Mouse (Mus musculus): Measurements from ENCODE around the gene Fezf1. TPM values are rescaled to one million over a fixed set of nuclear protein-coding genes. Genes with fewer than 3 reads are reported as not detected.

Gene Fezf1
- total RNA-seq (2014; rRNA removed) (0.90 and 1.3 TPM in 2 replicates), polyA plus RNA-seq (2015; fragmentation: Nextera tagmentation; extraction: Ambion mirVana) (5.8 and 10.8 TPM in 2 replicates)

- Histone ChIP-seq H3K9me3 (ENCODE audit: low read length) (no peaks in the 10 kb centered on the region), H3K4me2 (ENCODE audit: low read depth, low read length, poor library complexity, severe bottlenecking) (peak within 1 kb of the TSS; percentile 48; the same call in 1 of the 2 replicates), H3K27me3 (ENCODE audit: insufficient read depth, low read length) (peaks cover 72% of the 10 kb centered on the region), H3K4me1 (ENCODE audit: insufficient read depth, low read length) (no peaks in the 10 kb centered on the region), H3K27ac (ENCODE audit: low read depth, low read length) (no peak within 1 kb of the TSS), H3K36me3 (ENCODE audit: insufficient read depth, low read length) (no peaks in the 10 kb centered on the region), H3K4me3 (ENCODE audit: low read depth, low read length) (peak within 1 kb of the TSS; percentile 23), H3K9ac (replicated peaks; ENCODE audit: low read length, poor library complexity, severe bottlenecking) (no peak within 1 kb of the TSS)
- ATAC-seq (ENCODE audit: low FRiP score), result no peak
- no peak for DNase-seq (ENCODE audit: low spot score)
- WGBS, result under 1% methylated on average over 31 of the region's 31 CpGs
- no peak for TF ChIP-seq CTCF (IDR thresholded peaks at IDR 0.05)
Observed at GRCm38 (mm10) chr6:23248313-23249052, at the start of gene Fezf1. TSS of gene Fezf1 (minus strand) at chr6:23248362.

- H3K27me3 ChIP-seq (ENCODE audit: insufficient read depth, low read length), result no peaks in the 10 kb centered on the region
- H3K9me3 ChIP-seq (ENCODE audit: low read length), result no peaks in the 10 kb centered on the region
- ATAC-seq (ENCODE audit: low FRiP score) (no peak), DNase-seq (ENCODE audit: low spot score) (no peak)
- TF ChIP-seq CTCF (IDR thresholded peaks at IDR 0.05), result no peak
- WGBS, result 94% methylated on average over 4 of the region's 4 CpGs
- H3K9ac ChIP-seq (replicated peaks; ENCODE audit: low read length, poor library complexity, severe bottlenecking), result no peak overlapping the region
- no peak overlapping the region for H3K4me3 ChIP-seq (ENCODE audit: low read depth, low read length)
- no peak overlapping the region for H3K27ac ChIP-seq (ENCODE audit: low read depth, low read length)
- H3K4me2 ChIP-seq (ENCODE audit: low read depth, low read length, poor library complexity, severe bottlenecking), result no peak overlapping the region
- no peaks in the 10 kb centered on the region for H3K36me3 ChIP-seq (ENCODE audit: insufficient read depth, low read length)
- H3K4me1 ChIP-seq (ENCODE audit: insufficient read depth, low read length), result no peaks in the 10 kb centered on the region
Observed at GRCm38 (mm10) chr6:23294685-23295084, 46.5 kb upstream of the Fezf1 start.

DNA sequence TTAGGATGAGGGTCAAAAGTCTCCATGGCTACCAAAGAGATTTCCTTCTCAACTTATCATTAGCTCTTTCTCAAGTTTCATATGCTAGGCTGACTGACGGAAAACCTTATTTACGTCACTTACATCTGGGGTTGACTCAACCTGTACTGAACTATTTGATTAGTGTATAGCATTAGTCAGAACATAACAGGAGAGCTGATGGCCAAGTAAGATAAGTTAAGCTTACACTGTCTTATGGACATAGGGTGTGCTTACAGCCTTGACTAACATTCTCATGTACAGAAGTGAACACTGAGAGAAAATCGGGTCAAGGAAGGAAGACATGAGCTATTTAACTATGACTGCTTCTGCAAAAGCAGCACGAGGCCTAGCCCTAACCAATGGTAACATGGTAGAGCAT lies 40.6 kb upstream of the Fezf1 start:
- H3K4me2 ChIP-seq (ENCODE audit: low read depth, low read length, poor library complexity, severe bottlenecking), result no peak overlapping the region
- whole genome bisulfite sequencing, result 93% methylated on average over 4 of the region's 4 CpGs
- H3K27ac ChIP-seq (ENCODE audit: low read depth, low read length), result no peak overlapping the region
- no peaks in the 10 kb centered on the region for H3K36me3 ChIP-seq (ENCODE audit: insufficient read depth, low read length)
- no peaks in the 10 kb centered on the region for H3K4me1 ChIP-seq (ENCODE audit: insufficient read depth, low read length)
- DNase-seq (ENCODE audit: low spot score) (no peak), ATAC-seq (ENCODE audit: low FRiP score) (no peak)
- H3K27me3 ChIP-seq (ENCODE audit: insufficient read depth, low read length), result peaks cover 4% of the 10 kb centered on the region; the same call in 1 of the 2 replicates
- H3K4me3 ChIP-seq (ENCODE audit: low read depth, low read length), result no peak overlapping the region
- TF ChIP-seq CTCF (IDR thresholded peaks at IDR 0.05), result no peak
- H3K9ac ChIP-seq (replicated peaks; ENCODE audit: low read length, poor library complexity, severe bottlenecking), result no peak overlapping the region
- no peaks in the 10 kb centered on the region for H3K9me3 ChIP-seq (ENCODE audit: low read length)

DNA sequence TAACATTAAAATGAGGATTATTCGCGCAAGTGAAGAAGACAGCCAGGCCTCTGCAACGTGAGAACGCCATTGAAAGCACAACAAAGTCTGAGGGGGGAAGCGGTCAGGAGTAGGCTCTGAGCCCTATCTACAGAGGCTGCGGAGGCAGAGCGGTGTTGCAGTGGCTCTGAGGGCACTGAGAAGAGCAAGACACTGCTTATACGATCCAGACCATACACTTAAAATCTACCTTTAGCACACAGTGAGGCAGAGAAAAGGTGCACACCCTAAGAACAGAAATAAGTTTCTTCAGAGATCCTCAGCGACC lies 33.3 kb upstream of the Fezf1 start:
- no peaks in the 10 kb centered on the region for H3K9me3 ChIP-seq (ENCODE audit: low read length)
- peaks cover 52% of the 10 kb centered on the region for H3K27me3 ChIP-seq (ENCODE audit: insufficient read depth, low read length)
- no peak overlapping the region for H3K4me2 ChIP-seq (ENCODE audit: low read depth, low read length, poor library complexity, severe bottlenecking)
- no peak for ATAC-seq (ENCODE audit: low FRiP score)
- no peaks in the 10 kb centered on the region for H3K36me3 ChIP-seq (ENCODE audit: insufficient read depth, low read length)
- no peak overlapping the region for H3K4me3 ChIP-seq (ENCODE audit: low read depth, low read length)
- no peak for DNase-seq (ENCODE audit: low spot score)
- no peaks in the 10 kb centered on the region for H3K4me1 ChIP-seq (ENCODE audit: insufficient read depth, low read length)
- H3K27ac ChIP-seq (ENCODE audit: low read depth, low read length), result no peak overlapping the region
- H3K9ac ChIP-seq (replicated peaks; ENCODE audit: low read length, poor library complexity, severe bottlenecking), result no peak overlapping the region
- no peak for TF ChIP-seq CTCF (IDR thresholded peaks at IDR 0.05)
- WGBS, result 42% methylated on average over 9 of the region's 9 CpGs

- Histone ChIP-seq H3K4me2 (ENCODE audit: low read depth, low read length, poor library complexity, severe bottlenecking) (no peak overlapping the region), H3K36me3 (ENCODE audit: insufficient read depth, low read length) (no peaks in the 10 kb centered on the region), H3K4me1 (ENCODE audit: insufficient read depth, low read length) (no peaks in the 10 kb centered on the region), H3K9me3 (ENCODE audit: low read length) (no peaks in the 10 kb centered on the region), H3K4me3 (ENCODE audit: low read depth, low read length) (no peak overlapping the region), H3K27me3 (ENCODE audit: insufficient read depth, low read length) (peaks cover 54% of the 10 kb centered on the region), H3K27ac (ENCODE audit: low read depth, low read length) (no peak overlapping the region), H3K9ac (replicated peaks; ENCODE audit: low read length, poor library complexity, severe bottlenecking) (no peak overlapping the region)
- 15% methylated on average over 15 of the region's 15 CpGs for WGBS
- ATAC-seq (ENCODE audit: low FRiP score) (no peak), DNase-seq (ENCODE audit: low spot score) (peak; percentile 68)
- no peak for TF ChIP-seq CTCF (IDR thresholded peaks at IDR 0.05)
Observed at GRCm38 (mm10) chr6:23280811-23281513, 32.8 kb upstream of the Fezf1 start.

- H3K9me3 ChIP-seq (ENCODE audit: low read length), result no peaks in the 10 kb centered on the region
- H3K4me3 ChIP-seq (ENCODE audit: low read depth, low read length), result no peak overlapping the region
- ATAC-seq (ENCODE audit: low FRiP score) (no peak), DNase-seq (ENCODE audit: low spot score) (no peak)
- H3K36me3 ChIP-seq (ENCODE audit: insufficient read depth, low read length), result no peaks in the 10 kb centered on the region
- no peak overlapping the region for H3K27ac ChIP-seq (ENCODE audit: low read depth, low read length)
- H3K27me3 ChIP-seq (ENCODE audit: insufficient read depth, low read length), result peaks cover 70% of the 10 kb centered on the region
- no peaks in the 10 kb centered on the region for H3K4me1 ChIP-seq (ENCODE audit: insufficient read depth, low read length)
- 39% methylated on average over 4 of the region's 4 CpGs for WGBS
- H3K4me2 ChIP-seq (ENCODE audit: low read depth, low read length, poor library complexity, severe bottlenecking), result no peak overlapping the region
- H3K9ac ChIP-seq (replicated peaks; ENCODE audit: low read length, poor library complexity, severe bottlenecking), result no peak overlapping the region
- no peak for TF ChIP-seq CTCF (IDR thresholded peaks at IDR 0.05)
Observed at GRCm38 (mm10) chr6:23273483-23273882, 25.3 kb upstream of the Fezf1 start.

All from midbrain, postnatal 0 days (tissue).